Mouse (Mus musculus) common myeloid progenitor, adult 5-6 weeks (primary cell): ENCODE measurements at regions not wholly inside any gene's neighbourhood (a gene's known extent, or its start where the extent isn't known, plus 50 kb on each side); places are given as distances from the start of the nearest gene placed in this dataset.

ENCODE experiments used
- ATAC-seq: replicated peaks from 2 replicates; pipeline ENCODE4 v1.8.0; 2016; ENCODE audit warnings: low read depth, mild to moderate bottlenecking, moderate TSS enrichment, inconsistent platforms; ENCODE audit not compliant: poor library complexity, severe bottlenecking

GRCm38 (mm10) chr1:121116626-121117025 lies 215.8 kb downstream of the Insig2 start:
- no peak for ATAC-seq

GRCm38 (mm10) chr1:121123436-121123835 lies 209.0 kb downstream of the Insig2 start:
- ATAC-seq: no peak

GRCm38 (mm10) chr1:121136284-121136683 lies 196.1 kb downstream of the Insig2 start:
- no peak for ATAC-seq

- ATAC-seq: no peak
Observed at GRCm38 (mm10) chr1:121136846-121137245, 195.5 kb downstream of the Insig2 start.

- ATAC-seq: no peak
Observed at GRCm38 (mm10) chr1:121144981-121145380, 187.4 kb downstream of the Insig2 start.

- no peak for ATAC-seq
Observed at GRCm38 (mm10) chr1:121153476-121153875, 178.9 kb downstream of the Insig2 start.

GRCm38 (mm10) chr1:121154616-121155015 lies 177.8 kb downstream of the Insig2 start:
- ATAC-seq: no peak

- no peak for ATAC-seq
Observed at GRCm38 (mm10) chr1:121168651-121169050, 163.7 kb downstream of the Insig2 start.

- no peak for ATAC-seq
Observed at GRCm38 (mm10) chr1:121176541-121176940, 155.8 kb downstream of the Insig2 start.

- no peak for ATAC-seq
Observed at GRCm38 (mm10) chr1:121177136-121177907, 155.1 kb downstream of the Insig2 start.

- ATAC-seq: no peak
Observed at GRCm38 (mm10) chr1:121177908-121178311, 154.5 kb downstream of the Insig2 start.

- no peak for ATAC-seq
Observed at GRCm38 (mm10) chr1:121178611-121179245, 153.7 kb downstream of the Insig2 start.

- ATAC-seq: peak; percentile 63; the same call in 1 of the 2 replicates
Observed at GRCm38 (mm10) chr1:121180273-121181030, 151.9 kb downstream of the Insig2 start.

- no peak for ATAC-seq
Observed at GRCm38 (mm10) chr1:121188895-121189294, 143.5 kb downstream of the Insig2 start.

GRCm38 (mm10) chr1:121194800-121195199 lies 137.6 kb downstream of the Insig2 start:
- no peak for ATAC-seq

- ATAC-seq: peak; percentile 52; the same call in 1 of the 2 replicates
Observed at GRCm38 (mm10) chr1:121215843-121216242, 116.5 kb downstream of the Insig2 start.

- ATAC-seq: no peak
Observed at GRCm38 (mm10) chr1:121224250-121224649, 108.1 kb downstream of the Insig2 start.

GRCm38 (mm10) chr1:121226466-121227232 lies 105.7 kb downstream of the Insig2 start:
- no peak for ATAC-seq

- no peak for ATAC-seq
Observed at GRCm38 (mm10) chr1:121227233-121227594, 105.2 kb downstream of the Insig2 start.

- ATAC-seq: no peak
Observed at GRCm38 (mm10) chr1:121243576-121243975, 88.8 kb downstream of the Insig2 start.
